Mouse (Mus musculus) layer of hippocampus, adult 6 months (tissue): ENCODE measurements around the gene Ttc3. TPM values are rescaled to one million over a fixed set of nuclear protein-coding genes. Genes with fewer than 3 reads are reported as not detected.

Experiments
- long read RNA-seq, 2 experiments: library from polyadenylated mRNA; unstranded; transcript quantifications; one replicate each; pipeline ENCODE4 v2.0.0; 2019 to 2020
- polyA plus RNA-seq: library from polyadenylated mRNA; unstranded; fragments of <200 nt; fragmentation: Nextera tagmentation; gene quantifications from 2 replicates; pipeline ENCODE4 v1.2.3, GENCODE M21; 2021

Gene Ttc3
- polyA plus RNA-seq = 436 and 458 TPM in 2 replicates
- long read RNA-seq, experiment 1, full-length matches to known transcripts = 102 of 1,193 reads
- long read RNA-seq, experiment 1, partial matches to known transcripts = 589 of 1,193 reads
- long read RNA-seq, experiment 1, other reads (novel, unspliced or antisense) = 502 of 1,193 reads
- long read RNA-seq, experiment 2, full-length matches to known transcripts = 289 of 4,112 reads
- long read RNA-seq, experiment 2, partial matches to known transcripts = 1,040 of 4,112 reads
- long read RNA-seq, experiment 2, other reads (novel, unspliced or antisense) = 2,783 of 4,112 reads

DNA sequence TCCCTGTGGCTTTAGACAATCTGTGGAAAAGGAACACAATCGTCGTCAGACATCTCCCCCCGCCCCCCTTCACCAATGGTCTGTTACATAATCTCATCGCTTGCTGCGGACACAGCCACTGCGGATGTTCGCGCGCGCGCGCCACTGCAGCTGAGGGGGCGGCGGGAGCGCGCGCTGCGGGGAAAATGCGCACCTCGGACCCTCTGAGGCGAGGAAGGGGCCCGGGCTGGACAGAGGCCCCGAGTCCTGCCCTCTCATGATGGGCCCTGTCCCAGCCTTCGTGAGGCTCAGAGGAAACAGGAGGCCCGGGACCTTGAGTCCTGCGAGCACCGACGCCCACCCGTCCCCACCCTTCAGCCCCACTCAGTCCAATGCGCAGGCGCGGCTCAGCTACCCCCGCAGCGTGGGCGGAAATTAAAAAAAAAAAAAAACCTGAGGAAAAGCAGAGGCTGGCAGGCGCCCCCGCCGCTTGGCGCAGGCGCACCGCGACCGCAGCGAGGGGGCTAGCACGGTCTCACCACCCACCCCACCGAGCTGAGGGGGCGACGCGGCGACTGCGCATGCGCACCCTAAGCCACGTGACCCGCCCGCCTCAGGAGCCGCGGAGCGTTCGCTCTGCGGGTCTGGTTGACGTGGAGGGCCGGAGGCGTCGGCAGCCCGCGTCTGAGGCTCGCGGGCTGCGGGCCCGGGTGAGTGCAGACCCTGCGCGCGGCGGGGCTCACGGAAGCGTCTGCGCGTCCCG is at the start of gene Ttc3:
Gene Ttc3, plus strand, starts transcription at position 446 of the 742 bp plus-strand sequence.

DNA sequence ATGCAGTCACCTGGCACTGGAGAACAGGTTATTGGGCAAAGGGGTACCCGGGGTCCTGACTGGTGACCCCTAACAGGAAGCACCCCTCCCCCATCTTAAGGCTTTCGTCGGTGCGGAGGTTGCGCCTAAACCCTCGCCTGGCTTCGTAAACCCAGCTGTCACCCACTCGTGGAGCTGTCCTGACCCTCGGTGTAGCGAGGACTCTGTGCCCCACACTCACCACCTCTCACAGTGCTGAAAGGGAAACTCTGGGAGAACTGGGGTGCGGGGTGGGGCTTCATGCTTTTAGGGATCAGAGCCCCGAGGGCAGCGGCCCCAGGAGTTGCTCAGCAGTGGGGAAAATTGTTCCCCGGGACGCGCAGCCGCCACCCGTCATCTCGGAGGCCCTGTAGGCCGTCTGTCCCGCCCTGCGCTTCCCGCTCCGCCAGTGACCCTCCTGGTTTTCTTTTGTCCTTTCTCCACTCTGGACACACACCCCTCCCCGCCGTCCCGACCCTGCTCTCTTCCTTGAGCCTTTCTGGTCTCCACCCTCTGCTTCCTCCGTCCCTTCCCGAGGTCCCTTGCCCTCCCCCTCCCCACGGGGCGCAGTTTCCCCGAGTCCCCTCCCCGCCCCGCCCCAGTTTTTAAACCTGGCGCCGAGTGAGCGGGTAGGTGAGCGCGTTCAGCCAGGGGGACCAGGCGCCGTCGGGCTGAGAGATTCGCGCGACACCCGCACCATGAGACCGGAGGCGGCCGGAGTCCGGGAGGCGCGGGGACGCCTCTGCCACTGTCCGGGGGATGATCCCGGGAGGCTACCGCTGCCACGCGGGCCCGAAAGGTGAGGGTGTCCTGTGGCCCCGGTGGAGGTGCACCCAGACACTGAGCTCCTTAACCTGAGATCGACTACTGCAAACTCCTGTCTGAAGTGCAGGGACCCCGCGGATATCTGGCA is 42.4 kb upstream of the Ttc3 start, which contains the start of gene Ripply3:
Gene Ripply3, plus strand, starts transcription at position 640 of the 931 bp plus-strand sequence.

DNA sequence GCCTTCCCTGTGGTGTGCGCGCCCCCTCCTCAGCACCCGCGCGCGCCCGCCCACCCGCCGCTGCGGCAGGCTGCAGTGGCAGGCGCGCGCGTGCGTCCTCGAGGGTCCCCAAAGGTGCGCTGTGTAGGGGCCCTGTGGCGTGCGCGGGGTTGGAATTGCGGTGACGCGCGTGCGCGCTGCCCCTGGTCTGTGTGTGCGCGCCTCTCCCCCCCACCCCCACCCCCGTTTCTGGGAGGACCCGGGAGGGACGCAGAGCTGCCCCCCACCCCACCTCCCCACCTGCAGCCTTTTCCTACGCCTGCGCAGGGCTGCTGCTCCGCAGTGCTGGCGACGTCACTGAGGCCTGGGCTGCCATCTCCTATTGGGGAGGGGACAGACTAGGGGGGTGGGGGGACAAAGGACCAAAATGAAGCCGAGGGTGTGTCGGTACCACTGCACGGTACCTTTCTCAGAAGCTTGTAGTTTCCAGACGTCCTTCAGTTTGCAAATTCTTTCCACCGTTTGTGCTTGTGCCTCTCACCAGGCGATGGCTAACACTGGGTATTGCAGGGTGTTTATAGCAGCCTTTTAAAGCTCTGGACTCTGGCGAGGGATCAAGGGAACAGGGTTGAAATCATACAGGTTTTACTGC is 998 bp downstream of the Ttc3 start, which contains the start of gene Pigp:
Gene Pigp, minus strand, starts transcription at position 542 of the 631 bp plus-strand sequence.

Other genes with a start within 250 kb of the Ttc3 start
- gene Hlcs, start 57.0 kb upstream of the Ttc3 start, polyA plus RNA-seq = 4.5 and 4.7 TPM in 2 replicates
- gene Ripply3, start 42.2 kb upstream of the Ttc3 start, polyA plus RNA-seq = 0.13 and 0.26 TPM in 2 replicates
- 143 and 154 TPM in 2 replicates for gene Pigp, start 1.2 kb downstream of the Ttc3 start, polyA plus RNA-seq
- 29.4 and 34.1 TPM in 2 replicates for gene Vps26c, start 156.2 kb downstream of the Ttc3 start, polyA plus RNA-seq
- gene Dyrk1a, start 199.4 kb downstream of the Ttc3 start, polyA plus RNA-seq = 18.2 and 23.0 TPM in 2 replicates